Mouse (Mus musculus) kidney, postnatal 36 days (tissue): ENCODE measurements at regions not wholly inside any gene's neighbourhood (a gene's known extent, or its start where the extent isn't known, plus 50 kb on each side); places are given as distances from the start of the nearest gene placed in this dataset.
A peak's percentile ranks its signal among the peaks of the same experiment; 100 is the strongest.
"Not testable (repeated sequence)": the region's sequence is repeated elsewhere in the genome, so short reads cannot be mapped to it uniquely, and the experiment has no call there.

Experiments
- DNase-seq, 2 experiments: peaks; one replicate each; pipeline ENCODE4 v3.0.0; 2021 to 2022; ENCODE audit warnings: mixed read lengths in 2 of 2

- peak; percentile 19 to 36 for DNase-seq
These were observed 56.4 kb downstream of the Cxcr4 start for GRCm38 (mm10) chr1:128535537-128536150.

- no peak for DNase-seq
These were observed 59.5 kb downstream of the Cxcr4 start for GRCm38 (mm10) chr1:128532632-128533031.

GRCm38 (mm10) chr1:128529808-128530545 lies 62.1 kb downstream of the Cxcr4 start:
- DNase-seq, result no peak

GRCm38 (mm10) chr1:128519234-128519633 lies 72.9 kb downstream of the Cxcr4 start:
- no peak for DNase-seq

- no peak for DNase-seq
These were observed 73.6 kb downstream of the Cxcr4 start for GRCm38 (mm10) chr1:128518514-128518913.

- no peak for DNase-seq
These were observed 74.7 kb downstream of the Cxcr4 start for GRCm38 (mm10) chr1:128517351-128517750.

GRCm38 (mm10) chr1:128514327-128514726 lies 77.8 kb downstream of the Cxcr4 start:
- DNase-seq, result no peak

GRCm38 (mm10) chr1:128513911-128514310 lies 78.2 kb downstream of the Cxcr4 start:
- no peak for DNase-seq

- no peak for DNase-seq
These were observed 78.9 kb downstream of the Cxcr4 start for GRCm38 (mm10) chr1:128513153-128513552.

GRCm38 (mm10) chr1:128508816-128509461 lies 83.2 kb downstream of the Cxcr4 start:
- no peak for DNase-seq

GRCm38 (mm10) chr1:128506551-128507313 lies 85.4 kb downstream of the Cxcr4 start:
- DNase-seq, result no peak

- no peak for DNase-seq
These were observed 87.2 kb upstream of the Dars start for GRCm38 (mm10) chr1:128504371-128504770.

- DNase-seq, result no peak
These were observed 81.0 kb upstream of the Dars start for GRCm38 (mm10) chr1:128498042-128498772.

- DNase-seq, result no peak
These were observed 75.1 kb upstream of the Dars start for GRCm38 (mm10) chr1:128492251-128492650.

GRCm38 (mm10) chr1:128487181-128487580 lies 70.0 kb upstream of the Dars start:
- DNase-seq, result not testable (repeated sequence)

GRCm38 (mm10) chr1:128478376-128478775 lies 61.2 kb upstream of the Dars start:
- DNase-seq, result no peak

GRCm38 (mm10) chr1:128477653-128478052 lies 60.5 kb upstream of the Dars start:
- DNase-seq, result no peak

- DNase-seq, result no peak
These were observed 55.6 kb upstream of the Dars start for GRCm38 (mm10) chr1:128472713-128473230.

GRCm38 (mm10) chr1:128472022-128472712 lies 55.0 kb upstream of the Dars start:
- peak; percentile 23 to 60 for DNase-seq

GRCm38 (mm10) chr1:128470786-128471185 lies 53.6 kb upstream of the Dars start:
- DNase-seq, result no peak

- DNase-seq, result no peak
These were observed 51.9 kb upstream of the Dars start for GRCm38 (mm10) chr1:128469054-128469453.
